Mouse (Mus musculus) CH12.LX (cell line): ENCODE measurements around the gene Pskh1. TPM values are rescaled to one million over a fixed set of nuclear protein-coding genes. Genes with fewer than 3 reads are reported as not detected.

Experiments
- DNase-seq: peaks from one replicate; pipeline ENCODE4 v3.0.0-alpha.2; 2013; ENCODE audit errors: extremely low read depth
- H3K27ac ChIP-seq: 2 replicates; pipeline ENCODE4 v1.5.1; 2012; ENCODE audit warnings: low read depth, mild to moderate bottlenecking, control low read depth, moderate library complexity; ENCODE audit not compliant: insufficient read depth
- H3K27me3 ChIP-seq: replicated peaks from 2 replicates; pipeline ENCODE3; 2012; ENCODE audit warnings: inconsistent platforms
- H3K36me3 ChIP-seq, 2 experiments: replicated peaks in 1 of 2; 2 replicates each; pipeline versions ENCODE3 to v1.6.1; 2012; ENCODE audit warnings: inconsistent platforms in 1 of 2, low read length in 1 of 2, mild to moderate bottlenecking in 1 of 2, mixed read lengths in 1 of 2, moderate library complexity in 1 of 2; ENCODE audit not compliant: control insufficient read depth in 1 of 2, insufficient read depth in 1 of 2
- H3K4me1 ChIP-seq, 2 experiments: 2 replicates each; pipeline ENCODE4 v1.6.1; 2012; ENCODE audit warnings: inconsistent platforms in 1 of 2, moderate library complexity in 1 of 2; ENCODE audit not compliant: insufficient read depth in 2 of 2, control insufficient read depth in 1 of 2
- H3K4me2 ChIP-seq: 2 replicates; pipeline ENCODE4 v1.6.1; 2012; ENCODE audit warnings: low read depth, mild to moderate bottlenecking, control low read depth; ENCODE audit not compliant: poor library complexity, insufficient read depth, severe bottlenecking
- H3K4me3 ChIP-seq, 3 experiments: fragments of 150-350 bp in 1 of 3; sonication (generic) in 1 of 3; replicated peaks in 1 of 3; 2 replicates each; pipeline versions ENCODE3 to v1.5.1; 2011 to 2012; ENCODE audit warnings: low read depth in 2 of 3, low read length in 2 of 3, mild to moderate bottlenecking in 2 of 3, moderate library complexity in 2 of 3, control low read depth in 1 of 3, improper control_type of control experiment in 1 of 3, inconsistent platforms in 1 of 3, mixed read lengths in 1 of 3; ENCODE audit not compliant: poor library complexity in 1 of 3
- H3K79me2 ChIP-seq: replicated peaks from 2 replicates; pipeline ENCODE4 v1.6.1; 2012; ENCODE audit warnings: mild to moderate bottlenecking, moderate library complexity; ENCODE audit not compliant: control insufficient read depth, poor library complexity, insufficient read depth, severe bottlenecking; ENCODE audit errors: extremely low read depth
- H3K9ac ChIP-seq: 2 replicates; pipeline ENCODE4 v1.6.1; 2012; ENCODE audit warnings: low read depth, mild to moderate bottlenecking, control low read depth, moderate library complexity; ENCODE audit not compliant: insufficient read depth
- H3K9me3 ChIP-seq: replicated peaks from 2 replicates; pipeline ENCODE3; 2012; ENCODE audit warnings: low read length, inconsistent platforms, mixed read lengths
- CHD1 ChIP-seq: IDR thresholded peaks from 2 replicates; pipeline ENCODE4 v1.6.1; 2012; ENCODE audit warnings: low read depth, low read length, improper control_type of control experiment, inconsistent platforms
- CTCF ChIP-seq, 2 experiments: IDR thresholded peaks in 1 of 2; conservative IDR thresholded peaks in 1 of 2; 2 replicates each; pipeline ENCODE4 v1.5.1; 2011 to 2012; ENCODE audit warnings: low read depth in 2 of 2, low read length in 2 of 2, improper control_type of control experiment in 1 of 2, inconsistent platforms in 1 of 2, mild to moderate bottlenecking in 1 of 2, moderate library complexity in 1 of 2
- E2F4 ChIP-seq: IDR thresholded peaks from 2 replicates; pipeline ENCODE4 v1.6.1; 2011; ENCODE audit warnings: low read depth, low read length, improper control_type of control experiment; ENCODE audit not compliant: insufficient replicate concordance
- ELF1 ChIP-seq: IDR thresholded peaks from 2 replicates; pipeline ENCODE4 v1.6.1; 2014; ENCODE audit warnings: low read depth, mild to moderate bottlenecking, inconsistent platforms, low read length, improper control_type of control experiment
- EP300 ChIP-seq: IDR thresholded peaks from 2 replicates; pipeline ENCODE4 v1.6.1; 2011; ENCODE audit warnings: low read length, improper control_type of control experiment
- GABPA ChIP-seq: IDR thresholded peaks from 2 replicates; pipeline ENCODE4 v1.6.1; 2012; ENCODE audit warnings: low read depth, low read length, improper control_type of control experiment, inconsistent platforms; ENCODE audit not compliant: insufficient replicate concordance
- HCFC1 ChIP-seq: IDR thresholded peaks from 2 replicates; pipeline ENCODE4 v1.6.1; 2012; ENCODE audit warnings: low read depth, mild to moderate bottlenecking, inconsistent platforms, low read length, improper control_type of control experiment
- IRF4 ChIP-seq: IDR thresholded peaks from 2 replicates; pipeline ENCODE4 v1.6.1; 2014; ENCODE audit warnings: low read depth, mild to moderate bottlenecking, inconsistent platforms, low read length, improper control_type of control experiment
- JUND ChIP-seq: conservative IDR thresholded peaks from 2 replicates; pipeline ENCODE4 v1.6.1; 2011; ENCODE audit warnings: low read depth, low read length, improper control_type of control experiment
- KAT2A ChIP-seq: IDR thresholded peaks from 2 replicates; pipeline ENCODE4 v1.6.1; 2012; ENCODE audit warnings: low read length, improper control_type of control experiment, inconsistent platforms; ENCODE audit not compliant: insufficient replicate concordance
- MAFK ChIP-seq: IDR thresholded peaks from 2 replicates; pipeline ENCODE4 v1.6.1; 2011; ENCODE audit warnings: low read length, improper control_type of control experiment; ENCODE audit not compliant: insufficient replicate concordance
- MAZ ChIP-seq: IDR thresholded peaks from 2 replicates; pipeline ENCODE4 v1.6.1; 2012; ENCODE audit warnings: low read depth, mild to moderate bottlenecking, inconsistent platforms, low read length, improper control_type of control experiment, moderate library complexity
- MYC ChIP-seq: IDR thresholded peaks from 2 replicates; pipeline ENCODE4 v1.6.1; 2011; ENCODE audit warnings: low read depth, mild to moderate bottlenecking, improper control_type of control experiment, low read length
- NRF1 ChIP-seq: IDR thresholded peaks from 2 replicates; pipeline ENCODE4 v1.6.1; 2014; ENCODE audit warnings: low read depth, mild to moderate bottlenecking, inconsistent platforms, low read length, improper control_type of control experiment, moderate library complexity
- PAX5 ChIP-seq: IDR thresholded peaks from 2 replicates; pipeline ENCODE4 v1.6.1; 2012; ENCODE audit warnings: low read length, inconsistent platforms, mixed read lengths
- POLR2A ChIP-seq: IDR thresholded peaks from 2 replicates; pipeline ENCODE4 v1.6.1; 2011; ENCODE audit warnings: low read depth, mild to moderate bottlenecking, improper control_type of control experiment, low read length
- SIN3A ChIP-seq: IDR thresholded peaks from 2 replicates; pipeline ENCODE4 v1.6.1; 2012; ENCODE audit warnings: low read length, improper control_type of control experiment, inconsistent platforms
- SMC3 ChIP-seq: IDR thresholded peaks from 2 replicates; pipeline ENCODE4 v1.6.1; 2011; ENCODE audit warnings: low read depth, low read length, improper control_type of control experiment
- TCF12 ChIP-seq: IDR thresholded peaks from 2 replicates; pipeline ENCODE4 v1.6.1; 2014; ENCODE audit warnings: low read depth, mild to moderate bottlenecking, inconsistent platforms, low read length, improper control_type of control experiment
- UBTF ChIP-seq: IDR thresholded peaks from 2 replicates; pipeline ENCODE4 v1.6.1; 2012; ENCODE audit warnings: low read depth, mild to moderate bottlenecking, inconsistent platforms, low read length, improper control_type of control experiment, moderate library complexity
- ZC3H11A ChIP-seq: IDR thresholded peaks from 2 replicates; pipeline ENCODE4 v1.6.1; 2012; ENCODE audit warnings: low read depth, mild to moderate bottlenecking, inconsistent platforms, low read length, improper control_type of control experiment
- ZMIZ1 ChIP-seq: IDR thresholded peaks from 2 replicates; pipeline ENCODE4 v1.6.1; 2012; ENCODE audit warnings: low read depth, mild to moderate bottlenecking, inconsistent platforms, low read length, improper control_type of control experiment
- ZNF384 ChIP-seq: IDR thresholded peaks from 2 replicates; pipeline ENCODE4 v1.6.1; 2012; ENCODE audit warnings: low read depth, low read length, improper control_type of control experiment, inconsistent platforms
- dilution Hi-C: fragments of 300-500 bp; cut with MboI; formaldehyde crosslinking; loops from 2 replicates; pipeline ENCODE4 v1.14.3; 2020; ENCODE audit warnings: low sequenced_read_pairs; ENCODE audit not compliant: extremely low pct_unique_long_range_greater_than_20kb, extremely low pct_ligation_motif_present
- in situ Hi-C: fragments of 300-500 bp; cut with MboI; formaldehyde crosslinking; loops from 3 replicates; pipeline ENCODE4 v1.14.3; 2019; ENCODE audit warnings: low sequenced_read_pairs, low pct_ligation_motif_present, low pct_unique_long_range_greater_than_20kb, mixed read lengths
- polyA plus RNA-seq: library from polyadenylated mRNA; unstranded; fragments of >175 nt; gene quantifications from 2 replicates; pipeline ENCODE4 v1.2.1, GENCODE M21; 2012; ENCODE audit warnings: low read depth; ENCODE audit not compliant: insufficient read length
- total RNA-seq, 2 experiments: library from RNA; depleted of rRNA; stranded (reverse); fragments of 300-350 nt in 1 of 2; fragments of >200 nt in 1 of 2; gene quantifications; 2 replicates each; pipeline ENCODE4 v1.2.3; 2012 to 2014

The Pskh1 gene
- total and polyA plus RNA-seq, 3 experiments = 11.0 to 12.9 (median 12.3) TPM

GRCm38 (mm10) chr8:105956556-105956955, 56.3 kb downstream of the Pskh1 start:
- in situ Hi-C loops (no loop called here), dilution Hi-C loops (no loop called here)
- H3K27me3 ChIP-seq = no peaks in the 10 kb centered on the region
- peaks cover 5 to 66% of the 10 kb centered on the region in 2 experiments for H3K36me3 ChIP-seq
- H3K79me2 ChIP-seq = no peaks in the 10 kb centered on the region
- H3K4me1 ChIP-seq = peaks cover 3 to 17% of the 10 kb centered on the region in 2 experiments
- no peak overlapping the region for H3K4me3 ChIP-seq
- H3K27ac ChIP-seq = no peak overlapping the region
- no peak overlapping the region for H3K4me2 ChIP-seq
- no peak for TF ChIP-seq POLR2A
- no peak for TF ChIP-seq CTCF (conservative IDR thresholded peaks at IDR 0.05 in 1 of 2, IDR thresholded peaks at IDR 0.05 in 1 of 2; ENCODE audit: low read depth in 2 of 2, low read length in 2 of 2)
- TF ChIP-seq TCF12 = no peak
- TF ChIP-seq UBTF = no peak
- TF ChIP-seq CHD1 = no peak
- no peak for TF ChIP-seq SMC3
- TF ChIP-seq ZNF384 = no peak
- TF ChIP-seq HCFC1 = no peak
- TF ChIP-seq JUND = no peak
- TF ChIP-seq NRF1 = no peak
- TF ChIP-seq PAX5 = no peak
- no peak overlapping the region for H3K9ac ChIP-seq
- no peak for DNase-seq
- H3K9me3 ChIP-seq = no peaks in the 10 kb centered on the region

DNA sequence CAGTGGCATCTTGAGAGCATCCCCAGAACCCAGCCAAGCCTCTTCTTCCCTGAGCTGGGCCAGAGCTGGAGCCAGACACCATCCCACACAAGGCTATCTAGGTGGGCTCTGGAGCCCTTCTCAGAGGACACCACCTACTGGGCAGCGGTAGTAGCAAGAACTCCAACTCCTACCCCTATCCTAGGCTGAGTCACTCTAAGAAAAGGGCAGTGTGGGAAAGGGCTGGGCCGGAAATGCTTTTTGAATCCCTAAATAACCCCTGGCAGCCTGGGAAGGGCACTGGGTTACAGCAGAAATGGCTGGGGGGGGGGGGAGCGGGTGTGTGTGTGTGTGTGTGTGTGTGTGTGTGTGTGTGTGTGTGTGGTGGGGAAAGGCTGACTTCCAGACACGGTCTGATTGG, 57.6 kb downstream of the Pskh1 start:
- Histone ChIP-seq H3K4me1 (peaks cover 0 to 7% of the 10 kb centered on the region in 2 experiments; a peak in 2 of 4 replicates), H3K9me3 (no peaks in the 10 kb centered on the region), H3K4me3 (no peak overlapping the region), H3K36me3 (peaks cover 5 to 59% of the 10 kb centered on the region in 2 experiments), H3K27me3 (no peaks in the 10 kb centered on the region), H3K4me2 (no peak overlapping the region), H3K9ac (no peak overlapping the region), H3K27ac (no peak overlapping the region), H3K79me2 (no peaks in the 10 kb centered on the region)
- in situ Hi-C loops = no loop called here
- dilution Hi-C loops = no loop called here
- TF ChIP-seq SIN3A (no peak), EP300 (no peak), CTCF (conservative IDR thresholded peaks at IDR 0.05 in 1 of 2, IDR thresholded peaks at IDR 0.05 in 1 of 2; ENCODE audit: low read depth in 2 of 2, low read length in 2 of 2) (no peak), GABPA (no peak), MAFK (no peak), PAX5 (no peak), ELF1 (no peak), KAT2A (no peak), ZC3H11A (no peak), MAZ (no peak), ZMIZ1 (no peak), IRF4 (no peak), CHD1 (no peak), ZNF384 (no peak), MYC (no peak), E2F4 (no peak)
- no peak for DNase-seq
